Mouse (Mus musculus): ENCODE measurements at regions not wholly inside any gene's neighbourhood (a gene's known extent, or its start where the extent isn't known, plus 50 kb on each side); places are given as distances from the start of the nearest gene placed in this dataset.

DNA sequence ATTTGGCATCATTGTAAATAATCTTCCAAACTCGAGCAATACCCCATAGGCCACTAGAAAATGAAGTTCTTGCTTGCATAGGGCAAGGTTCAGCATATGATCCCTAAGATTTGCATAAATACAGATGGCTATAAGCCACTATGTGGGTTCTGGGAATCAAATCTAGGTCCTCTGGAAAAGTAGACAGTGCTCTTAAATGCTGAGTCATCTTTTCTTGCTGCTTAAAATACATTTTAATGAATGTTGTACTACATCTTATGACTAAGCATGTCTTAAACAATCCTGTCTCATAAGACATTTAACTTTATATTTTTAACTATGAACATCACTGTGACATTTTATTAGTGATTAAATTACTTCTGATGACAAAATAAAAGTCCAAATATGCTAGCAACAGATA, 448.6 kb upstream of the Gm9747 start:
- TF ChIP-seq CTCF (IDR thresholded peaks at IDR 0.05; ENCODE audit: insufficient read depth, low read length) (no peak), POLR2A (IDR thresholded peaks at IDR 0.05; ENCODE audit: borderline replicate concordance, extremely low read depth, low read depth, low read length) (no peak)
